Mouse (Mus musculus): ENCODE data around the gene Cobl.

- TF ChIP-seq CTCF (IDR thresholded peaks at IDR 0.05; ENCODE audit: insufficient read depth, low read length) (no peak), POLR2A (IDR thresholded peaks at IDR 0.05; ENCODE audit: borderline replicate concordance, extremely low read depth, low read depth, low read length) (no peak)
Observed at GRCm38 (mm10) chr11:12315670-12316069, 149.1 kb downstream of the Cobl start.
